Mouse (Mus musculus) midbrain, embryonic 11.5 days (tissue): ENCODE measurements around the gene Olfr69. TPM values are rescaled to one million over a fixed set of nuclear protein-coding genes. Genes with fewer than 3 reads are reported as not detected.
"Not testable (repeated sequence)": the region's sequence is repeated elsewhere in the genome, so short reads cannot be mapped to it uniquely, and the experiment has no call there.

ENCODE experiments used
- ATAC-seq: fragments of 200-750 bp; cut with Nextera tagmentation; 2 replicates; pipeline ENCODE4 v1.8.0; 2017; ENCODE audit warnings: moderate TSS enrichment, moderate library complexity; ENCODE audit not compliant: low FRiP score
- DNase-seq: peaks from one replicate; pipeline ENCODE4 v3.0.0; 2015; ENCODE audit warnings: low spot score; ENCODE audit errors: missing footprints
- H3K27ac ChIP-seq: fragments of 300-500 bp; sonication (generic); 2 replicates; pipeline ENCODE4 v1.5.1; 2014; ENCODE audit warnings: low read depth, low read length
- H3K27me3 ChIP-seq: fragments of 300-500 bp; sonication (generic); 2 replicates; pipeline ENCODE4 v1.6.1; 2014; ENCODE audit warnings: mild to moderate bottlenecking, low read length, moderate library complexity, mixed read lengths; ENCODE audit not compliant: control insufficient read depth, insufficient read depth
- H3K36me3 ChIP-seq: fragments of 300-500 bp; sonication (generic); 2 replicates; pipeline ENCODE4 v1.6.1; 2014; ENCODE audit warnings: mild to moderate bottlenecking, low read length, moderate library complexity, mixed read lengths; ENCODE audit not compliant: control insufficient read depth, insufficient read depth
- H3K4me1 ChIP-seq: fragments of 300-500 bp; sonication (generic); 2 replicates; pipeline ENCODE4 v1.6.1; 2014; ENCODE audit warnings: low read length; ENCODE audit not compliant: control insufficient read depth, insufficient read depth
- H3K4me2 ChIP-seq: fragments of 300-500 bp; sonication (generic); 2 replicates; pipeline ENCODE4 v1.6.1; 2014; ENCODE audit warnings: mild to moderate bottlenecking, moderate library complexity
- H3K4me3 ChIP-seq: fragments of 300-500 bp; sonication (generic); 2 replicates; pipeline ENCODE4 v1.5.1; 2014; ENCODE audit warnings: low read depth, low read length
- H3K9ac ChIP-seq: fragments of 300-500 bp; sonication (generic); 2 replicates; pipeline ENCODE4 v1.6.1; 2014; ENCODE audit warnings: low read length
- H3K9me3 ChIP-seq: fragments of 300-500 bp; sonication (generic); 2 replicates; pipeline ENCODE4 v1.6.1; 2016; ENCODE audit warnings: low read length; ENCODE audit not compliant: control insufficient read depth
- WGBS: fragments of 180-500 bp; shearing (Covaris S2); extraction: QIAGEN DNeasy Blood & Tissue Kit; methylation state at CpG from one replicate; pipeline ENCODE4 v1.1.7; 2014; 5-methylcytosine and 5-hydroxymethylcytosine counted together
- polyA plus RNA-seq: library from polyadenylated mRNA; unstranded; fragments of >200 nt; fragmentation: Nextera tagmentation; extraction: Ambion mirVana; gene quantifications from 2 replicates; pipeline ENCODE4 v1.2.1, GENCODE M21; 2014

The Olfr69 gene
- polyA plus RNA-seq, 1 experiment from 2014 or later, result not detected

- H3K36me3 ChIP-seq, result no peaks in the 10 kb centered on the region
- H3K9ac ChIP-seq, result no peak overlapping the region
- no peak overlapping the region for H3K4me3 ChIP-seq
- H3K27me3 ChIP-seq, result no peaks in the 10 kb centered on the region
- DNase-seq (no peak), ATAC-seq (no peak)
- H3K4me1 ChIP-seq, result no peaks in the 10 kb centered on the region
- H3K4me2 ChIP-seq, result no peak overlapping the region
- H3K27ac ChIP-seq, result no peak overlapping the region
- H3K9me3 ChIP-seq, result no peaks in the 10 kb centered on the region
- WGBS, result 82% methylated on average over 5 of the region's 5 CpGs
These were observed 37.8 kb upstream of the Olfr69 start for GRCm38 (mm10) chr7:103808971-103809800.

- not testable (repeated sequence) for H3K27ac ChIP-seq, ATAC-seq, DNase-seq, H3K36me3 ChIP-seq, H3K9me3 ChIP-seq, H3K9ac ChIP-seq, H3K4me1 ChIP-seq, H3K4me2 ChIP-seq, H3K27me3 ChIP-seq, H3K4me3 ChIP-seq
- 67% methylated on average over 2 of the region's 2 CpGs for WGBS
These were observed 36.7 kb upstream of the Olfr69 start for GRCm38 (mm10) chr7:103808120-103808519.

- H3K9me3 ChIP-seq, result no peaks in the 10 kb centered on the region
- no peak overlapping the region for H3K9ac ChIP-seq
- H3K4me1 ChIP-seq, result no peaks in the 10 kb centered on the region
- DNase-seq (peak; percentile 82), ATAC-seq (peak; percentile 57; the same call in 1 of the 2 replicates)
- no peaks in the 10 kb centered on the region for H3K36me3 ChIP-seq
- no peaks in the 10 kb centered on the region for H3K27me3 ChIP-seq
- no peak overlapping the region for H3K4me3 ChIP-seq
- 81% methylated on average over 1 of the region's 1 CpGs for WGBS
- H3K4me2 ChIP-seq, result no peak overlapping the region
- H3K27ac ChIP-seq, result no peak overlapping the region
These were observed 35.5 kb upstream of the Olfr69 start for GRCm38 (mm10) chr7:103806856-103807255.

- Histone ChIP-seq H3K4me2 (no peak overlapping the region), H3K4me1 (no peaks in the 10 kb centered on the region), H3K9me3 (no peaks in the 10 kb centered on the region), H3K4me3 (no peak overlapping the region), H3K27ac (no peak overlapping the region), H3K9ac (no peak overlapping the region), H3K36me3 (no peaks in the 10 kb centered on the region), H3K27me3 (no peaks in the 10 kb centered on the region)
- DNase-seq (no peak), ATAC-seq (no peak)
- 21% methylated on average over 4 of the region's 4 CpGs for WGBS
These were observed 21.4 kb upstream of the Olfr69 start for GRCm38 (mm10) chr7:103792669-103793388.

- Histone ChIP-seq H3K4me3 (no peak within 1 kb of the TSS), H3K4me1 (no peaks in the 10 kb centered on the region), H3K9me3 (no peaks in the 10 kb centered on the region), H3K4me2 (no peak within 1 kb of the TSS), H3K27me3 (no peaks in the 10 kb centered on the region), H3K27ac (no peak within 1 kb of the TSS), H3K36me3 (no peaks in the 10 kb centered on the region), H3K9ac (no peak within 1 kb of the TSS)
- no peak for ATAC-seq
- WGBS, result 85% methylated on average over 3 of the region's 3 CpGs
- no peak for DNase-seq
These were observed 20.3 kb upstream of the Olfr69 start, which contains the start of gene Olfr67 for GRCm38 (mm10) chr7:103791721-103792120. Olfr67 (minus strand) TSS chr7:103791821.

- 80% methylated on average over 3 of the region's 3 CpGs for WGBS
- ATAC-seq, result no peak
- no peak within 1 kb of the TSS for H3K4me2 ChIP-seq
These were observed 8.2 kb upstream of the Olfr69 start, which contains the start of gene Olfr68 for GRCm38 (mm10) chr7:103779598-103779997. Olfr68 (minus strand) TSS chr7:103779698.

GRCm38 (mm10) chr7:103777652-103778051 is 6.3 kb upstream of the Olfr69 start:
- WGBS, result 83% methylated on average over 3 of the region's 4 CpGs
- ATAC-seq, H3K4me2 ChIP-seq: not testable (repeated sequence)

More at GRCm38 (mm10) chr7:103779598-103779997, 8.2 kb upstream of the Olfr69 start, which contains the start of gene Olfr68:
- Histone ChIP-seq H3K27ac (no peak within 1 kb of the TSS), H3K4me3 (no peak within 1 kb of the TSS), H3K9me3 (no peaks in the 10 kb centered on the region), H3K36me3 (no peaks in the 10 kb centered on the region), H3K9ac (no peak within 1 kb of the TSS), H3K27me3 (no peaks in the 10 kb centered on the region), H3K4me1 (no peaks in the 10 kb centered on the region)
- no peak for DNase-seq

GRCm38 (mm10) chr7:103767687-103768086 is 3.7 kb downstream of the Olfr69 start:
- not testable (repeated sequence) for H3K36me3 ChIP-seq, H3K27me3 ChIP-seq, ATAC-seq, DNase-seq, H3K9ac ChIP-seq, H3K4me1 ChIP-seq, H3K4me3 ChIP-seq, H3K9me3 ChIP-seq, H3K27ac ChIP-seq, H3K4me2 ChIP-seq
- WGBS, result 94% methylated on average over 6 of the region's 6 CpGs

More at GRCm38 (mm10) chr7:103777652-103778051, 6.3 kb upstream of the Olfr69 start:
- H3K4me3 ChIP-seq, H3K36me3 ChIP-seq, H3K27me3 ChIP-seq, DNase-seq, H3K9me3 ChIP-seq, H3K9ac ChIP-seq, H3K4me1 ChIP-seq, H3K27ac ChIP-seq: not testable (repeated sequence)

GRCm38 (mm10) chr7:103762212-103762611 is 9.2 kb downstream of the Olfr69 start:
- not testable (repeated sequence) for H3K27ac ChIP-seq, DNase-seq, H3K9ac ChIP-seq, H3K4me1 ChIP-seq, H3K4me3 ChIP-seq, ATAC-seq, H3K4me2 ChIP-seq, H3K9me3 ChIP-seq, H3K27me3 ChIP-seq, H3K36me3 ChIP-seq
- WGBS, result 92% methylated on average over 6 of the region's 6 CpGs
